Mouse (Mus musculus): Measurements from ENCODE around the gene Ttc34.
A peak's percentile ranks its signal among the peaks of the same experiment; 100 is the strongest.

Ttc34 gene

GRCm38 (mm10) chr4:154837170-154837569 lies at the start of gene Ttc34:
Ttc34 (plus strand) TSS chr4:154837459.
- DNase-seq: peak; percentile 39

GRCm38 (mm10) chr4:154787960-154788702 lies 49.1 kb upstream of the Ttc34 start:
- DNase-seq: peak; percentile 7

GRCm38 (mm10) chr4:154791894-154792293 lies 45.4 kb upstream of the Ttc34 start:
- DNase-seq: no peak

- no peak for DNase-seq
Observed at GRCm38 (mm10) chr4:154793499-154793898, 43.8 kb upstream of the Ttc34 start.

GRCm38 (mm10) chr4:154797834-154798233 lies 39.4 kb upstream of the Ttc34 start:
- DNase-seq: peak; percentile 18

- DNase-seq: no peak
Observed at GRCm38 (mm10) chr4:154800543-154800942, 36.7 kb upstream of the Ttc34 start.

GRCm38 (mm10) chr4:154802210-154802609 lies 35.0 kb upstream of the Ttc34 start:
- no peak for DNase-seq

- peak; percentile 69 for DNase-seq
Observed at GRCm38 (mm10) chr4:154825662-154826061, 11.6 kb upstream of the Ttc34 start.

- no peak for DNase-seq
Observed at GRCm38 (mm10) chr4:154826224-154826623, 11.0 kb upstream of the Ttc34 start.

- DNase-seq: peak; percentile 74
Observed at GRCm38 (mm10) chr4:154827181-154827580, 10.1 kb upstream of the Ttc34 start.

- DNase-seq: no peak
Observed at GRCm38 (mm10) chr4:154827861-154828610, 9.2 kb upstream of the Ttc34 start.

- DNase-seq: no peak
Observed at GRCm38 (mm10) chr4:154831915-154832573, 5.2 kb upstream of the Ttc34 start.

- DNase-seq: no peak
Observed at GRCm38 (mm10) chr4:154836183-154836915, 910 bp upstream of the Ttc34 start.

GRCm38 (mm10) chr4:154838741-154839140 lies 1.5 kb downstream of the Ttc34 start:
- DNase-seq: peak; percentile 10

- DNase-seq: no peak
Observed at GRCm38 (mm10) chr4:154839406-154839805, 2.1 kb downstream of the Ttc34 start.

- peak; percentile 12 for DNase-seq
Observed at GRCm38 (mm10) chr4:154852696-154853095, 15.4 kb downstream of the Ttc34 start.

GRCm38 (mm10) chr4:154853881-154854280 lies 16.6 kb downstream of the Ttc34 start:
- peak; percentile 20 for DNase-seq

GRCm38 (mm10) chr4:154854676-154855345 lies 17.6 kb downstream of the Ttc34 start:
- DNase-seq: peak; percentile 59

- DNase-seq: peak; percentile 98
Observed at GRCm38 (mm10) chr4:154855721-154856479, 18.6 kb downstream of the Ttc34 start.

GRCm38 (mm10) chr4:154856480-154856837 lies 19.2 kb downstream of the Ttc34 start:
- DNase-seq: no peak

- peak; percentile 65 for DNase-seq
Observed at GRCm38 (mm10) chr4:154856882-154857281, 19.6 kb downstream of the Ttc34 start.
